Mouse (Mus musculus): ENCODE data around the gene Magi1. TPM values are rescaled to one million over a fixed set of nuclear protein-coding genes. Genes with fewer than 3 reads are reported as not detected.
"Not testable (repeated sequence)": the region's sequence is repeated elsewhere in the genome, so short reads cannot be mapped to it uniquely, and the experiment has no call there.

Magi1 gene
- polyA plus RNA-seq, 1 experiment from 2014 or later, result 29.1 TPM

- no peak overlapping the region for H3K27ac ChIP-seq
- no peak overlapping the region for H3K4me3 ChIP-seq
- H3K36me3 ChIP-seq, result no peaks in the 10 kb centered on the region
- no peak overlapping the region for H3K9ac ChIP-seq
- ATAC-seq (ENCODE audit: low FRiP score), result no peak
- 0 out of 2 replicates have a peak, but pooled peaks cover 3% of the 10 kb centered on the region for H3K27me3 ChIP-seq
- H3K4me2 ChIP-seq, result no peak overlapping the region
- WGBS, result 78% methylated on average over 8 of the region's 8 CpGs
- no peaks in the 10 kb centered on the region for H3K4me1 ChIP-seq (replicated peaks)
- H3K9me3 ChIP-seq, result no peaks in the 10 kb centered on the region
These were observed 635.0 kb downstream of the Magi1 start for GRCm38 (mm10) chr6:93648581-93649230.

- not testable (repeated sequence) for ATAC-seq (ENCODE audit: low FRiP score); H3K4me3 ChIP-seq; H3K4me2 ChIP-seq; H3K4me1 ChIP-seq (replicated peaks); H3K36me3 ChIP-seq; H3K27ac ChIP-seq; H3K9me3 ChIP-seq; H3K9ac ChIP-seq; H3K27me3 ChIP-seq
- WGBS, result 61% methylated on average over 5 of the region's 5 CpGs
These were observed 653.9 kb downstream of the Magi1 start for GRCm38 (mm10) chr6:93629735-93630291.

GRCm38 (mm10) chr6:93627200-93627599 is 656.5 kb downstream of the Magi1 start:
- Histone ChIP-seq H3K27ac (no peak overlapping the region), H3K9ac (no peak overlapping the region), H3K4me3 (no peak overlapping the region), H3K4me2 (no peak overlapping the region), H3K27me3 (no peaks in the 10 kb centered on the region), H3K9me3 (no peaks in the 10 kb centered on the region), H3K36me3 (no peaks in the 10 kb centered on the region), H3K4me1 (replicated peaks) (peaks cover 5% of the 10 kb centered on the region; the same call in 1 of the 2 replicates)
- WGBS, result 88% methylated on average over 5 of the region's 5 CpGs
- ATAC-seq (ENCODE audit: low FRiP score), result no peak

Other genes starting within 250 kb of the Magi1 start
- gene Slc25a26, start 216.4 kb upstream of the Magi1 start, polyA plus RNA-seq (2015; fragmentation: Nextera tagmentation; extraction: Ambion mirVana), result 7.7 and 8.2 TPM in 2 replicates

All from hindbrain, embryonic 13.5 days (tissue).